Mouse (Mus musculus) midbrain, embryonic 14.5 days (tissue): Measurements from ENCODE around the gene Ttc29. TPM values are rescaled to one million over a fixed set of nuclear protein-coding genes. Genes with fewer than 3 reads are reported as not detected.

ENCODE experiments used
- ATAC-seq: fragments of 200-750 bp; cut with Nextera tagmentation; 2 replicates; pipeline ENCODE4 v1.8.0; 2017; ENCODE audit warnings: moderate number of reproducible peaks, moderate library complexity; ENCODE audit not compliant: low FRiP score, low TSS enrichment
- DNase-seq: peaks from one replicate; pipeline ENCODE4 v3.0.0-alpha.2; 2015
- H3K27ac ChIP-seq: fragments of 300-500 bp; sonication (generic); replicated peaks from 2 replicates; pipeline ENCODE4 v1.5.1; 2014; ENCODE audit warnings: mild to moderate bottlenecking, low read depth, low read length, moderate library complexity
- H3K27me3 ChIP-seq: fragments of 300-500 bp; sonication (generic); 2 replicates; pipeline ENCODE4 v1.6.1; 2014; ENCODE audit warnings: low read length, control low read depth, mixed read lengths; ENCODE audit not compliant: control insufficient read depth, insufficient read depth
- H3K36me3 ChIP-seq: fragments of 300-500 bp; sonication (generic); 2 replicates; pipeline ENCODE4 v1.6.1; 2014; ENCODE audit warnings: low read length, control low read depth; ENCODE audit not compliant: control insufficient read depth, insufficient read depth
- H3K4me1 ChIP-seq: fragments of 300-500 bp; sonication (generic); 2 replicates; pipeline ENCODE4 v1.6.1; 2014; ENCODE audit warnings: mild to moderate bottlenecking, antibody characterized with exemption, low read length, control low read depth; ENCODE audit not compliant: control insufficient read depth, insufficient read depth
- H3K4me2 ChIP-seq: fragments of 300-500 bp; sonication (generic); 2 replicates; pipeline ENCODE4 v1.6.1; 2014; ENCODE audit warnings: mild to moderate bottlenecking, low read length, moderate library complexity
- H3K4me3 ChIP-seq: fragments of 300-500 bp; sonication (generic); replicated peaks from 2 replicates; pipeline ENCODE4 v1.5.1; 2014; ENCODE audit warnings: low read depth, low read length
- H3K9ac ChIP-seq: fragments of 300-500 bp; sonication (generic); replicated peaks from 2 replicates; pipeline ENCODE4 v1.6.1; 2014; ENCODE audit warnings: mild to moderate bottlenecking, low read length, moderate library complexity
- H3K9me3 ChIP-seq: fragments of 300-500 bp; sonication (generic); 2 replicates; pipeline ENCODE4 v1.6.1; 2016; ENCODE audit warnings: low read length, control low read depth, mixed read lengths; ENCODE audit not compliant: control insufficient read depth
- WGBS: fragments of 180-500 bp; shearing (Covaris S2); extraction: QIAGEN DNeasy Blood & Tissue Kit; methylation state at CpG from one replicate; pipeline ENCODE4 v1.1.7; 2014; 5-methylcytosine and 5-hydroxymethylcytosine counted together
- polyA plus RNA-seq: library from polyadenylated mRNA; unstranded; fragments of >200 nt; fragmentation: Nextera tagmentation; extraction: Ambion mirVana; gene quantifications from 2 replicates; pipeline ENCODE4 v1.2.1, GENCODE M21; 2014

The Ttc29 gene
- polyA plus RNA-seq, 1 experiment from 2014 or later = 0.45 TPM

GRCm38 (mm10) chr8:78432451-78432850 is 219.4 kb downstream of the Ttc29 start:
- peaks cover 18% of the 10 kb centered on the region; the same call in 1 of the 2 replicates for H3K4me1 ChIP-seq
- peaks cover 47% of the 10 kb centered on the region for H3K27me3 ChIP-seq
- WGBS = 19% methylated on average over 1 of the region's 1 CpGs
- H3K9me3 ChIP-seq = no peaks in the 10 kb centered on the region
- H3K4me2 ChIP-seq = peak overlapping the region; percentile 78
- ATAC-seq (no peak), DNase-seq (no peak)
- peak overlapping the region; percentile 27 for H3K4me3 ChIP-seq
- H3K36me3 ChIP-seq = no peaks in the 10 kb centered on the region
- H3K9ac ChIP-seq = no peak overlapping the region
- 0 out of 2 replicates have a peak overlapping the region, but pooled peaks have one; percentile 22 for H3K27ac ChIP-seq

- no peak overlapping the region for H3K27ac ChIP-seq
- no peaks in the 10 kb centered on the region for H3K36me3 ChIP-seq
- peaks cover 24% of the 10 kb centered on the region for H3K4me1 ChIP-seq
- H3K9ac ChIP-seq = peak overlapping the region; percentile 60; the same call in 1 of the 2 replicates
- DNase-seq (no peak), ATAC-seq (no peak)
- H3K27me3 ChIP-seq = peaks cover 49% of the 10 kb centered on the region
- WGBS = 13% methylated on average over 5 of the region's 5 CpGs
- H3K4me2 ChIP-seq = peak overlapping the region; percentile 78
- peak overlapping the region; percentile 50 for H3K4me3 ChIP-seq
- no peaks in the 10 kb centered on the region for H3K9me3 ChIP-seq
Measured at GRCm38 (mm10) chr8:78433318-78433717, 220.2 kb downstream of the Ttc29 start.

DNA sequence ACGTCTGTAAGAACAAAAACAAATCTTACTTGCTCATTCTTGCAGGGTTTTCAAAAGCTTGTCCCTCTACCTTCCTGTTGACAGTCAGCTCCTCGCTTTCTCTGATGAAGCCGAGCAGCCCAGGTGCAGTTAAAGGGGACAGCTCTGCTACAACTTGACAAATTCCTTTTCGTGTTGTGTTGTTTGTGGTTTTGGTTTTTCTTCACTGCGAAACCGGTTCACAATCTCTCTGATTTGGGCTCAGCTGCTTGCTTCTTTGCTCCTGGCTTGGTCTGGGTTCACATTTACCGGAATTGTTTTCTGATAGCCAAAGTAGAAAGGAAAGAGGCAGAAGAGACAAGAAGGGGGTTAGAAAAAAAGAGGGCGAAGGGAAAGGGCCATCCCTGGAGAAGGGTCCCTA is 221.2 kb downstream of the Ttc29 start:
- Histone ChIP-seq H3K9me3 (no peaks in the 10 kb centered on the region), H3K9ac (peak overlapping the region; percentile 60; the same call in 1 of the 2 replicates), H3K4me2 (peak overlapping the region; percentile 78), H3K4me1 (peaks cover 24% of the 10 kb centered on the region), H3K4me3 (peak overlapping the region; percentile 50), H3K27ac (peak overlapping the region; percentile 85), H3K27me3 (peaks cover 49% of the 10 kb centered on the region), H3K36me3 (no peaks in the 10 kb centered on the region)
- DNase-seq (no peak), ATAC-seq (no peak)
- 1% methylated on average over 8 of the region's 8 CpGs for WGBS

- Histone ChIP-seq H3K4me1 (peaks cover 24% of the 10 kb centered on the region), H3K4me2 (peak overlapping the region; percentile 78), H3K36me3 (no peaks in the 10 kb centered on the region), H3K9me3 (no peaks in the 10 kb centered on the region), H3K27me3 (peaks cover 49% of the 10 kb centered on the region), H3K9ac (peak overlapping the region; percentile 60; the same call in 1 of the 2 replicates), H3K27ac (peak overlapping the region; percentile 85), H3K4me3 (peak overlapping the region; percentile 50)
- WGBS = under 1% methylated on average over 62 of the region's 62 CpGs
- DNase-seq = peak; percentile 68
- 0 out of 2 replicates have a peak, but pooled peaks have one; percentile 13 for ATAC-seq
Measured at GRCm38 (mm10) chr8:78434823-78435623, 221.9 kb downstream of the Ttc29 start.

DNA sequence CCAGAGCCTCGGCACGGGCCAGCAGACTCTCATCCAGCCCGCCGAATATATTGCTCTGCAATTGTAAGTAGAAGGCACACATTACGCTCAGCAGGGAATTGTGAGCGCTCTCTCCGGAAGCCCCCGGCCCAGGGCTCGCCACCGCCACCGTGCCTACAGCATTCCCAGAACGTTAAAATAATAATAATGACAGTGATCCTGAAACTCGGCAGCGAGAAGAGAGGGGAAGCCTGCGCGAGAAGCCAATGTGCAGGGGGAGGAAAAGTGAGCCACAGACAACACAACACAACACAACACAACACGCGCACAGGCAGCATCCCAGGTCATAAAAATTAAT is 222.5 kb downstream of the Ttc29 start:
- DNase-seq (peak; percentile 50), ATAC-seq (peak; percentile 5; the same call in 1 of the 2 replicates)
- peak overlapping the region; percentile 78 for H3K4me2 ChIP-seq
- H3K27ac ChIP-seq = peak overlapping the region; percentile 85
- peaks cover 54% of the 10 kb centered on the region for H3K27me3 ChIP-seq
- H3K4me3 ChIP-seq = peak overlapping the region; percentile 50
- WGBS = under 1% methylated on average over 18 of the region's 18 CpGs
- no peaks in the 10 kb centered on the region for H3K9me3 ChIP-seq
- no peaks in the 10 kb centered on the region for H3K36me3 ChIP-seq
- peaks cover 24% of the 10 kb centered on the region for H3K4me1 ChIP-seq
- H3K9ac ChIP-seq = peak overlapping the region; percentile 60; the same call in 1 of the 2 replicates

DNA sequence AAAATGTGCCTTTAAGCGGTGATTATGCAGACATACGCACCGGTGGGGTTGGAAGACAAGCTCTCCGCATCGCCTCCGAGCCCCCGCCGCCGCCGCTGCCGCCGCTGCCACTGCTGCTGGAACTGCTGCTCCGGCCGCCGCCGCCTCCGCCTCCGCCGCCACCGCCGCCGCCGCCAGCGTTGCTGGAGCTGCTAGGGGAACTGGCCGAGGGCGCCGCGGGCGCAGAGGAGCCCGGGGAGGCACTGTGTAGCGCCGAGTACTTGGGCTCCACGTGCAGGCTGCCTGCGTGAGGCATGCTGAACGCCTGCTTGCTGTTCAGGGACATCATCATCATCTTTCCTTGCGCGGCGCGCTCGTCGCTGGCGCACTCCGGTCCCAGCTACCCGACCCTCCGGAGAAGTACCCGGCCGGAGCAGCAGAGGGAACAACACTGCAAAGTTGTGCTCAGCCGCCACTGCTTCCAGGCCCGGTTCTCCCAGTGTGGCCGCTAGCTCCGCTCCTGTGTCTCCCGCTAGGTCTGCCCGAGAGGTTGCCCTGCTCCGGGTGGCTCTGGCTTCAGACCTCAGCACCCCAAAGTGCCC is 223.1 kb downstream of the Ttc29 start, which contains the start of gene Pou4f2:
Gene Pou4f2 (minus strand): TSS at position 575 of the 581 bp plus-strand sequence.
- H3K27me3 ChIP-seq = peaks cover 55% of the 10 kb centered on the region
- under 1% methylated on average over 54 of the region's 54 CpGs for WGBS
- peak; percentile 76 for DNase-seq

GRCm38 (mm10) chr8:78436661-78437060 is 223.6 kb downstream of the Ttc29 start:
- peaks cover 50% of the 10 kb centered on the region for H3K27me3 ChIP-seq
- DNase-seq (no peak), ATAC-seq (no peak; the same call in none of the 2 replicates)
- no peaks in the 10 kb centered on the region for H3K9me3 ChIP-seq
- peak overlapping the region; percentile 60 for H3K9ac ChIP-seq
- peak overlapping the region; percentile 50 for H3K4me3 ChIP-seq
- no peaks in the 10 kb centered on the region for H3K36me3 ChIP-seq
- H3K4me1 ChIP-seq = peaks cover 24% of the 10 kb centered on the region
- H3K4me2 ChIP-seq = peak overlapping the region; percentile 78
- WGBS = under 1% methylated on average over 22 of the region's 25 CpGs
- H3K27ac ChIP-seq = peak overlapping the region; percentile 85

More for the DNA sequence above, 223.1 kb downstream of the Ttc29 start, which contains the start of gene Pou4f2:
- Histone ChIP-seq H3K4me1 (peaks cover 24% of the 10 kb centered on the region), H3K36me3 (no peaks in the 10 kb centered on the region), H3K4me2 (peak within 1 kb of the TSS; percentile 78), H3K9me3 (no peaks in the 10 kb centered on the region), H3K9ac (peak within 1 kb of the TSS; percentile 60), H3K4me3 (peak within 1 kb of the TSS; percentile 50), H3K27ac (peak within 1 kb of the TSS; percentile 85)
- peak; percentile 51 for ATAC-seq

DNA sequence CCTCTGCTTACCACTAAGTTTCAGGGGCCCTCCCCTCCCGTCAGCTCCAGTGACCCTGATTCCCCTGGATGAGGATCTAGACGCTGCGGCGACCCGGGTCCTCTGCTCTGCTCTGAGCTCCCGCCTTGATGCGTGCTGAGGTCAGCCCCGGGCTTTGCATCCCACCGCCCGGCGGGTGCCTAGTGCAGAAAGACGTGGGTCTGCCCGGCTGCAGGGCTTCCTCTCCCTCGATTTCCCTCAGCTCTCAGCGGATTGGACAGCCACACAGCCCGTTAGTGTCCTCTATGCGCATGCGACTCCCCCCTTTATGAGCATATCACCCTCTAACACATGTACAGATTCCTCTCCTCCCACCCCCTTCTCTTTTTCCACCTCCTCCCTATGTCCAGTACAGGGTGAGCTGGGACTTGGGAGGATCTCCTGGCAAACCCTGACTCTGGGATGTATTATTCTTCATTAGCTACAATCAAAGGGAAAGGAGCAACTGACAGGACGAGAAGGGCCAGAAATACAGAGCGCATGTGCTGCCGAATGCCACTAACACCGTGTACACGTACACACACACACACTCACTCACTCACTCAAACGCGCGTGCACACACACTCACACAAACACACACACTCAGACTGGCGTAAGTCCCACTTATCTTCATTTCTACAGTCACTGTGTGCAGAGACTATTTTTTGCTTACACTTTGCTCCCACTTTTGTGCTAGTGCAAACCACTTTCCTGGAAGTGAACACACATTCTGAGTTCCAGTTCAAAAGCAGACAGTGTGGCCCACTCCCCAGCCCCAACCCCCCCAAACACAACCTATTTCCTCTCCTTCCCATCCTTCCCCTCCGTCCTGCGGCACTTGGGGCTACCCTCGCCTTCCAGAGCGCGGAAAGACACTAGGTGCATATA is 224.3 kb downstream of the Ttc29 start:
- peaks cover 24% of the 10 kb centered on the region for H3K4me1 ChIP-seq
- peak overlapping the region; percentile 85 for H3K27ac ChIP-seq
- peaks cover 43% of the 10 kb centered on the region for H3K27me3 ChIP-seq
- WGBS = 1% methylated on average over 32 of the region's 32 CpGs
- H3K4me3 ChIP-seq = peak overlapping the region; percentile 50
- H3K9ac ChIP-seq = peak overlapping the region; percentile 60
- H3K9me3 ChIP-seq = no peaks in the 10 kb centered on the region
- peak overlapping the region; percentile 78 for H3K4me2 ChIP-seq
- DNase-seq (peak; percentile 69), ATAC-seq (peak; percentile 53)
- no peaks in the 10 kb centered on the region for H3K36me3 ChIP-seq
